In the genomic region with DNA sequence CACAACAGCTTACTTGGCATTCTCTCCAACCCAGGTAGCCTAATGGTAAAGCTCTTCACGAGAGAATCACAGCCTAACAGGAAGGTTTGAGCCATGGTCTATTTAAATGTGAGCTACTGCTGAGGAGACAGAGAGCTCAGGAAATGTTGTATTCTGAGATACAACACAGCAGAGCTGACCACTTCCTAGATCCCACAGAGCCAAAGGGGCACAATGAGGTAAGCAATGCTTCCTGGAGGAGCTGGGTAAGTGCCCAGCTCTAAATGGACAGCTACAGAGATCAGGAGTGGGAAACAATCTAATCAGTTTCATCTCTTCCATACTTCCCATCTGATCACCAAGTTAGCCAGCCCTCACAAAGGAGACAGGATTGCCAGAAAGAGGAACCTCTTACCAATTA, we compare ENCODE assay signal across 15 mouse cellular contexts. TPM values are rescaled to one million over a fixed set of nuclear protein-coding genes. Genes with fewer than 3 reads are reported as not detected.
A peak's percentile ranks its signal among the peaks of the same experiment; 100 is the strongest.
DNase-seq lines count a peak whose midpoint lies in the region; ATAC-seq lines count a peak whose summit lies in the region.
"Had no signal": no experiment of that assay in that cellular context is flagged by ENCODE, and none has a peak within 500 bp of the region (broad histone marks: within the 10 kb centered on the region; RNA-seq: fewer than 3 reads in every experiment).

No protein-coding gene starts in this region.

- no peaks in the 10 kb centered on the region for H3K9me3 ChIP-seq in embryonic facial prominence, embryonic 15.5 days (replicated peaks)
- no peaks in the 10 kb centered on the region for H3K9me3 ChIP-seq in embryonic facial prominence, embryonic 10.5 days
- H3K9me3 ChIP-seq in kidney, embryonic 16.5 days (ENCODE audit: low read length) = no peaks in the 10 kb centered on the region
- H3K9me3 ChIP-seq: hindbrain, embryonic 12.5 days had no signal

- H3K4me1 ChIP-seq in embryonic facial prominence, embryonic 15.5 days = no peaks in the 10 kb centered on the region
- H3K4me1 ChIP-seq in embryonic facial prominence, embryonic 10.5 days = no peaks in the 10 kb centered on the region
- no peaks in the 10 kb centered on the region for H3K4me1 ChIP-seq in kidney, embryonic 16.5 days (ENCODE audit: insufficient read depth, low read length)
- H3K4me1 ChIP-seq in brown adipose tissue, adult 24 weeks (ENCODE audit: control insufficient read depth, insufficient read depth, insufficient read length, low read length) = peaks cover 11% of the 10 kb centered on the region; the same call in 1 of the 2 replicates
- H3K4me1 ChIP-seq: hindbrain, embryonic 12.5 days had no signal

- DNase-seq in embryonic facial prominence, embryonic 10.5 days (ENCODE audit: low spot score) = no peak
- no peak for DNase-seq in kidney, postnatal 25 days
- DNase-seq in lung, postnatal 25 days (ENCODE audit: low spot score) = peak; percentile 74
- DNase-seq in thymus, adult 18-20 months = no peak
- DNase-seq in embryo, embryonic 11 days = no peak
- DNase-seq: adrenal gland, adult 2 months; cerebellum, adult 11 months; forebrain, postnatal 0 days; layer of hippocampus, adult 9-11 months; thymus, postnatal 4 days had no signal

- no peak overlapping the region for H3K4me2 ChIP-seq in embryonic facial prominence, embryonic 15.5 days (replicated peaks)
- H3K4me2 ChIP-seq in kidney, embryonic 16.5 days (replicated peaks; ENCODE audit: low read depth, low read length) = no peak overlapping the region
- H3K4me2 ChIP-seq: hindbrain, embryonic 12.5 days had no signal

- no peak overlapping the region for H3K9ac ChIP-seq in embryonic facial prominence, embryonic 15.5 days
- H3K9ac ChIP-seq in kidney, embryonic 16.5 days (replicated peaks; ENCODE audit: low read length) = no peak overlapping the region
- H3K9ac ChIP-seq: forebrain, postnatal 0 days; hindbrain, embryonic 12.5 days had no signal

- ATAC-seq in embryonic facial prominence, embryonic 15.5 days (ENCODE audit: insufficient number of reproducible peaks, low FRiP score, low TSS enrichment, low read depth) = no peak
- no peak for ATAC-seq in kidney, embryonic 16.5 days (ENCODE audit: low FRiP score, low TSS enrichment)
- ATAC-seq: forebrain, postnatal 0 days had no signal

- no peak overlapping the region for H3K4me3 ChIP-seq in embryonic facial prominence, embryonic 15.5 days (replicated peaks)
- H3K4me3 ChIP-seq in embryonic facial prominence, embryonic 10.5 days = no peak overlapping the region
- H3K4me3 ChIP-seq in kidney, embryonic 16.5 days (ENCODE audit: low read length) = no peak overlapping the region
- H3K4me3 ChIP-seq in brown adipose tissue, adult 24 weeks (ENCODE audit: insufficient read depth, low read depth, low read length) = no peak overlapping the region
- H3K4me3 ChIP-seq: hindbrain, embryonic 12.5 days had no signal

- peak overlapping the region; percentile 40; the same call in 1 of the 2 replicates for H3K27ac ChIP-seq in embryonic facial prominence, embryonic 15.5 days (replicated peaks)
- H3K27ac ChIP-seq in embryonic facial prominence, embryonic 10.5 days (replicated peaks) = no peak overlapping the region
- peak overlapping the region; percentile 68; the same call in 1 of the 2 replicates for H3K27ac ChIP-seq in kidney, embryonic 16.5 days (ENCODE audit: low read length)
- H3K27ac ChIP-seq in brown adipose tissue, adult 24 weeks (replicated peaks; ENCODE audit: low read depth, low read length) = peak overlapping the region; percentile 91
- H3K27ac ChIP-seq: hindbrain, embryonic 12.5 days had no signal

- 67% methylated on average over 1 of the region's 1 CpGs for WGBS in embryonic facial prominence, embryonic 15.5 days
- 82% methylated on average over 1 of the region's 1 CpGs for WGBS in embryonic facial prominence, embryonic 10.5 days
- WGBS in kidney, embryonic 16.5 days = 76% methylated on average over 1 of the region's 1 CpGs

- H3K36me3 ChIP-seq in embryonic facial prominence, embryonic 15.5 days = no peaks in the 10 kb centered on the region
- no peaks in the 10 kb centered on the region for H3K36me3 ChIP-seq in embryonic facial prominence, embryonic 10.5 days (replicated peaks)
- no peaks in the 10 kb centered on the region for H3K36me3 ChIP-seq in kidney, embryonic 16.5 days (ENCODE audit: insufficient read depth, low read length)
- H3K36me3 ChIP-seq: hindbrain, embryonic 12.5 days had no signal

- no peaks in the 10 kb centered on the region for H3K27me3 ChIP-seq in embryonic facial prominence, embryonic 15.5 days
- H3K27me3 ChIP-seq in embryonic facial prominence, embryonic 10.5 days (replicated peaks; ENCODE audit: low read depth, poor library complexity, severe bottlenecking) = no peaks in the 10 kb centered on the region
- no peaks in the 10 kb centered on the region for H3K27me3 ChIP-seq in kidney, embryonic 16.5 days (ENCODE audit: insufficient read depth, low read length)
- H3K27me3 ChIP-seq: hindbrain, embryonic 12.5 days had no signal

RNA-seq across cellular contexts. Expression of a gene that starts 22.1 kb away (rescaled TPM):
- polyA plus RNA-seq in embryonic facial prominence, embryonic 15.5 days (2015; fragmentation: Nextera tagmentation; extraction: Ambion mirVana) = 25.8 and 26.8 TPM in 2 replicates
- polyA plus RNA-seq in embryonic facial prominence, embryonic 10.5 days (2016; fragmentation: Nextera tagmentation; extraction: Ambion mirVana) = 27.8 and 30.7 TPM in 2 replicates
- 32.3 and 44.1 TPM in 2 replicates for polyA plus RNA-seq in kidney, embryonic 16.5 days (2015; fragmentation: Nextera tagmentation; extraction: Ambion mirVana)
- 19.2 and 24.8 TPM in 2 replicates for polyA plus RNA-seq in brown adipose tissue, adult 24 weeks (2012; ENCODE audit: insufficient read depth, insufficient read length, missing spikeins)

RNA-seq across cellular contexts. Expression of a gene that starts 40.4 kb away (rescaled TPM):
- 0.46 TPM in 1 of 2 replicates, not detected in the other for polyA plus RNA-seq in embryonic facial prominence, embryonic 15.5 days (2015; fragmentation: Nextera tagmentation; extraction: Ambion mirVana)
- polyA plus RNA-seq in embryonic facial prominence, embryonic 10.5 days (2016; fragmentation: Nextera tagmentation; extraction: Ambion mirVana) = 0.62 TPM in 1 of 2 replicates, not detected in the other
- 0.45 and 0.51 TPM in 2 replicates for polyA plus RNA-seq in kidney, embryonic 16.5 days (2015; fragmentation: Nextera tagmentation; extraction: Ambion mirVana)
- not detected in 2 replicates for polyA plus RNA-seq in brown adipose tissue, adult 24 weeks (2012; ENCODE audit: insufficient read depth, insufficient read length, missing spikeins)
- polyA plus RNA-seq: adrenal gland, adult 2 months; embryonic facial prominence, embryonic 11.5 days; forebrain, postnatal 0 days; hindbrain, embryonic 12.5 days had no signal
